Mouse (Mus musculus): ENCODE measurements around the gene Kif6.

DNA sequence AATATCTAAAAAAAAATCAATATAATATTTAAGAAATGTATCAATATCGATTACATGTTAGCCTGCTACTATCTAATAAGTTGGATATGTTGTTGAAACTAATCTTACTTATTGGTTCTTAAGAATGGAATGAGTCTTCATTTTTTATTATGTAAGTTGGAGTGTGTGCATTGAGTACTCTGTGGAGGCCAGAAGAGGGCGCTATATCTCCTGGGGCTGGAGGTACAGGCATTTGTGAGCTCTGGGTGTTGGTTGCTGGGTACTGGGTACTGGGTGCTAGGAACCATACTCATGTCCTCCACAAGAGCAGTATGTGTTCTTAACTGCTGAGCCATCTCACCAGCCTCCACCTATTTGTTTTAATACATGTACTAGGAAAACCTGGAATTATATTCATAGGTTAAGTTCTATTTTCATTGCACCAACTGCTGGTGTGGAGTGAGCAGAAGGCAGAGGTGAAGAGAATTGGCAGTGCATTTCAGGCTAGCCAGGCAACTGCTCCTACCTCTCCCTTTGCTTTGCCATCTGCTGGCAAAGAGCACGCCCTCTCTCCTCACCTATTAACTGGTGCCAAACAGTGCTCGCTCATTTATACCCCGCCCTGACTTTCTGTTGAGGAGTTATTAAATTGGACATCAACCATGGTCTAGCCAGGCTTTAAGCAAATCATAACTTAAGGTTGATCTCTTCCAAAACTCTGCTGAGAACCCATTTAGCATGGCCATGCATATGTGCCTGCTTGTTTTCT, 199.1 kb downstream of the Kif6 start:
- TF ChIP-seq ZC3H11A (IDR thresholded peaks at IDR 0.05; ENCODE audit: borderline replicate concordance, low read depth, low read length) (no peak), HCFC1 (IDR thresholded peaks at IDR 0.05; ENCODE audit: borderline replicate concordance, insufficient read depth, low read length) (no peak), MAFK (IDR thresholded peaks at IDR 0.05; ENCODE audit: insufficient read depth, low read depth, low read length) (no peak), ZNF384 (IDR thresholded peaks at IDR 0.05; ENCODE audit: low read depth, low read length) (no peak)

All from ES-E14 (cell line).